Mouse (Mus musculus) CH12.LX (cell line): ENCODE measurements around the gene Edem2. TPM values are rescaled to one million over a fixed set of nuclear protein-coding genes. Genes with fewer than 3 reads are reported as not detected.
A peak's percentile ranks its signal among the peaks of the same experiment; 100 is the strongest.
"Not testable (repeated sequence)": the region's sequence is repeated elsewhere in the genome, so short reads cannot be mapped to it uniquely, and the experiment has no call there.

ENCODE experiments used
- DNase-seq: peaks from one replicate; pipeline ENCODE4 v3.0.0-alpha.2; 2013; ENCODE audit errors: extremely low read depth
- H3K27ac ChIP-seq: 2 replicates; pipeline ENCODE4 v1.5.1; 2012; ENCODE audit warnings: low read depth, mild to moderate bottlenecking, control low read depth, moderate library complexity; ENCODE audit not compliant: insufficient read depth
- H3K27me3 ChIP-seq: replicated peaks from 2 replicates; pipeline ENCODE3; 2012; ENCODE audit warnings: inconsistent platforms
- H3K36me3 ChIP-seq, 2 experiments: replicated peaks in 1 of 2; 2 replicates each; pipeline versions ENCODE3 to v1.6.1; 2012; ENCODE audit warnings: inconsistent platforms in 1 of 2, low read length in 1 of 2, mild to moderate bottlenecking in 1 of 2, mixed read lengths in 1 of 2, moderate library complexity in 1 of 2; ENCODE audit not compliant: control insufficient read depth in 1 of 2, insufficient read depth in 1 of 2
- H3K4me1 ChIP-seq, 2 experiments: 2 replicates each; pipeline ENCODE4 v1.6.1; 2012; ENCODE audit warnings: inconsistent platforms in 1 of 2, moderate library complexity in 1 of 2; ENCODE audit not compliant: insufficient read depth in 2 of 2, control insufficient read depth in 1 of 2
- H3K4me2 ChIP-seq: 2 replicates; pipeline ENCODE4 v1.6.1; 2012; ENCODE audit warnings: low read depth, mild to moderate bottlenecking, control low read depth; ENCODE audit not compliant: poor library complexity, insufficient read depth, severe bottlenecking
- H3K4me3 ChIP-seq, 3 experiments: fragments of 150-350 bp in 1 of 3; sonication (generic) in 1 of 3; replicated peaks in 1 of 3; 2 replicates each; pipeline versions ENCODE3 to v1.5.1; 2011 to 2012; ENCODE audit warnings: low read depth in 2 of 3, low read length in 2 of 3, mild to moderate bottlenecking in 2 of 3, moderate library complexity in 2 of 3, control low read depth in 1 of 3, improper control_type of control experiment in 1 of 3, inconsistent platforms in 1 of 3, mixed read lengths in 1 of 3; ENCODE audit not compliant: poor library complexity in 1 of 3
- H3K79me2 ChIP-seq: replicated peaks from 2 replicates; pipeline ENCODE4 v1.6.1; 2012; ENCODE audit warnings: mild to moderate bottlenecking, moderate library complexity; ENCODE audit not compliant: control insufficient read depth, poor library complexity, insufficient read depth, severe bottlenecking; ENCODE audit errors: extremely low read depth
- H3K9ac ChIP-seq: 2 replicates; pipeline ENCODE4 v1.6.1; 2012; ENCODE audit warnings: low read depth, mild to moderate bottlenecking, control low read depth, moderate library complexity; ENCODE audit not compliant: insufficient read depth
- H3K9me3 ChIP-seq: replicated peaks from 2 replicates; pipeline ENCODE3; 2012; ENCODE audit warnings: low read length, inconsistent platforms, mixed read lengths
- CTCF ChIP-seq, 2 experiments: IDR thresholded peaks in 1 of 2; conservative IDR thresholded peaks in 1 of 2; 2 replicates each; pipeline ENCODE4 v1.5.1; 2011 to 2012; ENCODE audit warnings: low read depth in 2 of 2, low read length in 2 of 2, improper control_type of control experiment in 1 of 2, inconsistent platforms in 1 of 2, mild to moderate bottlenecking in 1 of 2, moderate library complexity in 1 of 2
- E2F4 ChIP-seq: IDR thresholded peaks from 2 replicates; pipeline ENCODE4 v1.6.1; 2011; ENCODE audit warnings: low read depth, low read length, improper control_type of control experiment; ENCODE audit not compliant: insufficient replicate concordance
- EP300 ChIP-seq: IDR thresholded peaks from 2 replicates; pipeline ENCODE4 v1.6.1; 2011; ENCODE audit warnings: low read length, improper control_type of control experiment
- HCFC1 ChIP-seq: IDR thresholded peaks from 2 replicates; pipeline ENCODE4 v1.6.1; 2012; ENCODE audit warnings: low read depth, mild to moderate bottlenecking, inconsistent platforms, low read length, improper control_type of control experiment
- IRF4 ChIP-seq: IDR thresholded peaks from 2 replicates; pipeline ENCODE4 v1.6.1; 2014; ENCODE audit warnings: low read depth, mild to moderate bottlenecking, inconsistent platforms, low read length, improper control_type of control experiment
- JUN ChIP-seq: IDR thresholded peaks from 2 replicates; pipeline ENCODE4 v1.6.1; 2011; ENCODE audit warnings: low read depth, mild to moderate bottlenecking, low read length, improper control_type of control experiment, moderate library complexity; ENCODE audit not compliant: insufficient read depth
- JUND ChIP-seq: conservative IDR thresholded peaks from 2 replicates; pipeline ENCODE4 v1.6.1; 2011; ENCODE audit warnings: low read depth, low read length, improper control_type of control experiment
- MAX ChIP-seq: IDR thresholded peaks from 2 replicates; pipeline ENCODE4 v1.6.1; 2011; ENCODE audit warnings: low read length, improper control_type of control experiment
- MAZ ChIP-seq: IDR thresholded peaks from 2 replicates; pipeline ENCODE4 v1.6.1; 2012; ENCODE audit warnings: low read depth, mild to moderate bottlenecking, inconsistent platforms, low read length, improper control_type of control experiment, moderate library complexity
- NRF1 ChIP-seq: IDR thresholded peaks from 2 replicates; pipeline ENCODE4 v1.6.1; 2014; ENCODE audit warnings: low read depth, mild to moderate bottlenecking, inconsistent platforms, low read length, improper control_type of control experiment, moderate library complexity
- PAX5 ChIP-seq: IDR thresholded peaks from 2 replicates; pipeline ENCODE4 v1.6.1; 2012; ENCODE audit warnings: low read length, inconsistent platforms, mixed read lengths
- POLR2A ChIP-seq: IDR thresholded peaks from 2 replicates; pipeline ENCODE4 v1.6.1; 2011; ENCODE audit warnings: low read depth, mild to moderate bottlenecking, improper control_type of control experiment, low read length
- SMC3 ChIP-seq: IDR thresholded peaks from 2 replicates; pipeline ENCODE4 v1.6.1; 2011; ENCODE audit warnings: low read depth, low read length, improper control_type of control experiment
- TBP ChIP-seq: conservative IDR thresholded peaks from 2 replicates; pipeline ENCODE4 v1.6.1; 2011; ENCODE audit warnings: low read depth, low read length, improper control_type of control experiment
- USF1 ChIP-seq: IDR thresholded peaks from 2 replicates; pipeline ENCODE4 v1.6.1; 2014; ENCODE audit warnings: low read depth, mild to moderate bottlenecking, inconsistent platforms, low read length, improper control_type of control experiment
- ZC3H11A ChIP-seq: IDR thresholded peaks from 2 replicates; pipeline ENCODE4 v1.6.1; 2012; ENCODE audit warnings: low read depth, mild to moderate bottlenecking, inconsistent platforms, low read length, improper control_type of control experiment
- ZKSCAN1 ChIP-seq: IDR thresholded peaks from 2 replicates; pipeline ENCODE4 v1.6.1; 2012; ENCODE audit warnings: low read depth, inconsistent platforms, low read length, improper control_type of control experiment, borderline replicate concordance
- ZNF384 ChIP-seq: IDR thresholded peaks from 2 replicates; pipeline ENCODE4 v1.6.1; 2012; ENCODE audit warnings: low read depth, low read length, improper control_type of control experiment, inconsistent platforms
- dilution Hi-C: fragments of 300-500 bp; cut with MboI; formaldehyde crosslinking; loops from 2 replicates; pipeline ENCODE4 v1.14.3; 2020; ENCODE audit warnings: low sequenced_read_pairs; ENCODE audit not compliant: extremely low pct_unique_long_range_greater_than_20kb, extremely low pct_ligation_motif_present
- in situ Hi-C: fragments of 300-500 bp; cut with MboI; formaldehyde crosslinking; loops from 3 replicates; pipeline ENCODE4 v1.14.3; 2019; ENCODE audit warnings: low sequenced_read_pairs, low pct_ligation_motif_present, low pct_unique_long_range_greater_than_20kb, mixed read lengths
- polyA plus RNA-seq: library from polyadenylated mRNA; unstranded; fragments of >175 nt; gene quantifications from 2 replicates; pipeline ENCODE4 v1.2.1, GENCODE M21; 2012; ENCODE audit warnings: low read depth; ENCODE audit not compliant: insufficient read length
- total RNA-seq, 2 experiments: library from RNA; depleted of rRNA; stranded (reverse); fragments of 300-350 nt in 1 of 2; fragments of >200 nt in 1 of 2; gene quantifications; 2 replicates each; pipeline ENCODE4 v1.2.3; 2012 to 2014

The Edem2 gene
- total and polyA plus RNA-seq, 3 experiments = 42.5 to 71.8 (median 48.7) TPM

DNA sequence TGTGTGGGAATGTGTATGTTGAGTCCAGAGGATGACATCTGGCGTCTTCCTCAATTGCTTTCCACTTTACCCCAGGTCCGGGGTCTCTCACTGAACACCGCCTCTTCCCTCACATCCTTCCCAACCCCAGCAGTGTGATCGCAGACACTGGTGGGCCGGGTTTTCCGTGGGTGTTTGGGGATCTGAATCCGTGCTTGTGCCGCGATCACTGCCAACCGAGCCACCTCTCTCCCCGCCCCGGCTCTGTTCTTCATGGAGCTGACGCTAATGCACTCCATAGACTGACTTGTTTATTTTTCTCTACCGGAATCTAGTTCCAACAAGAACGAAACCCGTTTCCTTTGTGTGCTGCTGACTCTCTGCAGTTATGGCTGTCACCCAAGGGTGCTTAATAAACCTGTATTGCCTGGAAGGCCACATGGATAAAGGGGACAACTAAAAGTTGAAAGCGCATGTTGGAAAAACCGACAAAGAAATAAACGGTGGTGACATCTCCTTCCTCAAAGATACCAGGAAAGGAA, 27.8 kb downstream of the Edem2 start:
- in situ Hi-C loops = no loop called here
- no peaks in the 10 kb centered on the region for H3K27me3 ChIP-seq
- TF ChIP-seq NRF1 (no peak), JUND (no peak), IRF4 (no peak), ZC3H11A (no peak), PAX5 (no peak), SMC3 (no peak), MAX (no peak), ZKSCAN1 (no peak), E2F4 (no peak), MAZ (no peak), CTCF (conservative IDR thresholded peaks at IDR 0.05 in 1 of 2, IDR thresholded peaks at IDR 0.05 in 1 of 2; ENCODE audit: low read depth in 2 of 2, low read length in 2 of 2) (no peak), HCFC1 (no peak), POLR2A (no peak), ZNF384 (no peak), EP300 (no peak), JUN (no peak), USF1 (no peak)

DNA sequence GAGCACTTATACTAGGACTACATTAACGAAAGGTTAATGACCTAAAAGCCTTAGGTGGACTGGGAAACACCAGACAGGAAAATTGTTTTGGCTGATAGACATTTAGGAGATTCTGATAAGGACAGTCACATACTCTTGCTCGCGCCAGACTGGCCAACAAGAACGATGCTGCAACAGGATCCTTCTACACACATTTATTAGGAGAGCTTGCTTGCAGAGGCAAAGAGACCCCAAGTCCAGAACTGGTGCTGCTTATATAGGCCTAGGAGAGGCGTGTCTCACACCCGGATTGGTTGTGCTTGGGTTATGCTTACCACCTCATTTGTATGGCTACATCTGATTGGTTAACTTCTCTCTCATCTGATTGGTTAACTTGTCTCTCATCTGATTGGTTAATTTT, 30.8 kb downstream of the Edem2 start:
- H3K36me3 ChIP-seq = peaks cover 18 to 25% of the 10 kb centered on the region in 2 experiments
- DNase-seq, H3K4me2 ChIP-seq, H3K4me3 ChIP-seq, H3K4me1 ChIP-seq, H3K9me3 ChIP-seq, H3K27ac ChIP-seq, dilution Hi-C loops, H3K9ac ChIP-seq, H3K27me3 ChIP-seq, H3K79me2 ChIP-seq: not testable (repeated sequence)
- in situ Hi-C loops = loop anchor here (25.0 kb wide), 1 partner anchor 239 kb away; the partner anchor contains the start of genes Gdf5, Gm15557 and Uqcc1
- TF ChIP-seq TBP = 0 out of 2 replicates have a peak, but pooled peaks have one; percentile 14

More for the DNA sequence above, 27.8 kb downstream of the Edem2 start:
- H3K9me3 ChIP-seq = no peaks in the 10 kb centered on the region
- peaks cover 33 to 49% of the 10 kb centered on the region in 2 experiments for H3K36me3 ChIP-seq
- no peaks in the 10 kb centered on the region for H3K79me2 ChIP-seq
- DNase-seq = no peak
- dilution Hi-C loops = no loop called here
- 0 out of 4 replicates have a peak, but pooled peaks cover 0 to 2% of the 10 kb centered on the region in 2 experiments for H3K4me1 ChIP-seq
- no peak overlapping the region for H3K4me3 ChIP-seq
- H3K9ac ChIP-seq = no peak overlapping the region
- H3K4me2 ChIP-seq = no peak overlapping the region
- no peak overlapping the region for H3K27ac ChIP-seq
